Mouse (Mus musculus) heart, embryonic 15.5 days (tissue): ENCODE data around the gene Depdc1b. TPM values are rescaled to one million over a fixed set of nuclear protein-coding genes. Genes with fewer than 3 reads are reported as not detected.

Source experiments
- ATAC-seq: fragments of 200-750 bp; cut with Nextera tagmentation; replicated peaks from 2 replicates; pipeline ENCODE4 v1.8.0; 2017; ENCODE audit warnings: low read depth, moderate TSS enrichment; ENCODE audit not compliant: insufficient number of reproducible peaks, insufficient read depth, low FRiP score
- H3K27ac ChIP-seq: fragments of 300-500 bp; sonication (generic); 2 replicates; pipeline ENCODE4 v1.5.1; 2015; ENCODE audit warnings: mild to moderate bottlenecking, inconsistent platforms
- H3K27me3 ChIP-seq: fragments of 300-500 bp; sonication (generic); 2 replicates; pipeline ENCODE4 v1.6.1; 2015; ENCODE audit warnings: inconsistent platforms
- H3K36me3 ChIP-seq: fragments of 300-500 bp; sonication (generic); 2 replicates; pipeline ENCODE4 v1.6.1; 2015; ENCODE audit warnings: mild to moderate bottlenecking, inconsistent platforms
- H3K4me1 ChIP-seq: fragments of 300-500 bp; sonication (generic); replicated peaks from 2 replicates; pipeline ENCODE4 v1.6.1; 2015; ENCODE audit warnings: inconsistent platforms
- H3K4me2 ChIP-seq: fragments of 300-500 bp; sonication (generic); 2 replicates; pipeline ENCODE4 v1.6.1; 2015; ENCODE audit warnings: inconsistent platforms, mild to moderate bottlenecking, moderate library complexity
- H3K4me3 ChIP-seq: fragments of 300-500 bp; sonication (generic); 2 replicates; pipeline ENCODE4 v1.5.1; 2015; ENCODE audit warnings: mild to moderate bottlenecking, inconsistent platforms
- H3K9ac ChIP-seq: fragments of 300-500 bp; sonication (generic); 2 replicates; pipeline ENCODE4 v1.6.1; 2015; ENCODE audit warnings: mild to moderate bottlenecking, inconsistent platforms
- H3K9me3 ChIP-seq: fragments of 300-500 bp; sonication (generic); replicated peaks from 2 replicates; pipeline ENCODE4 v1.6.1; 2016; ENCODE audit warnings: inconsistent platforms
- WGBS: fragments of 180-500 bp; shearing (Covaris S2); methylation state at CpG from one replicate; pipeline ENCODE4 v1.1.7; 2015; ENCODE audit warnings: mixed read lengths; 5-methylcytosine and 5-hydroxymethylcytosine counted together
- polyA plus RNA-seq: library from polyadenylated mRNA; unstranded; fragments of >200 nt; fragmentation: Nextera tagmentation; extraction: Ambion mirVana; gene quantifications from 2 replicates; pipeline ENCODE4 v1.2.1, GENCODE M21; 2015

Depdc1b gene
- polyA plus RNA-seq, 1 experiment from 2014 or later, result 3.2 TPM

DNA sequence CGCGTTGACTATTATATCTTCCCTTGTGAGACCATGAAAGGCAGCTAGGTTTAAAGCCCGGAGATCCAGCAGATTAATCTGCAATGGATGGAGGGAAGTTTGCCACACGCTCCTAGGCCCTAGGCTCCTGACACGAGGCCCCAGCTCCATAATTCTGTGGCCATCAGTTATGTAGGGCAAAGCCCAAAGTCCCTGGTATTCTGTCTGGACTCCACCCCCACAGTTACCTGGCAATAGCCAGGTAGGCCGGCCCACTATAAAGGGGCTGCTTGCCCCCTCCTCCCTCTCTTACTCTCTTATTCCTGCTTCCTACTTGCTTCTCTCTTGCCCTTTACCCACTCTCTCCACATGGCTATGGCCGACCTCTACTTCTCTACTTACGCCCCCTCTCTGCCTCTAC is 2.9 kb downstream of the Depdc1b start:
- Histone ChIP-seq H3K9me3 (no peaks in the 10 kb centered on the region), H3K4me1 (peaks cover 14% of the 10 kb centered on the region), H3K27me3 (peaks cover 50% of the 10 kb centered on the region), H3K36me3 (no peaks in the 10 kb centered on the region), H3K27ac (no peak overlapping the region), H3K9ac (no peak overlapping the region), H3K4me3 (no peak overlapping the region), H3K4me2 (no peak overlapping the region)
- no peak for ATAC-seq
- 93% methylated on average over 8 of the region's 8 CpGs for WGBS

DNA sequence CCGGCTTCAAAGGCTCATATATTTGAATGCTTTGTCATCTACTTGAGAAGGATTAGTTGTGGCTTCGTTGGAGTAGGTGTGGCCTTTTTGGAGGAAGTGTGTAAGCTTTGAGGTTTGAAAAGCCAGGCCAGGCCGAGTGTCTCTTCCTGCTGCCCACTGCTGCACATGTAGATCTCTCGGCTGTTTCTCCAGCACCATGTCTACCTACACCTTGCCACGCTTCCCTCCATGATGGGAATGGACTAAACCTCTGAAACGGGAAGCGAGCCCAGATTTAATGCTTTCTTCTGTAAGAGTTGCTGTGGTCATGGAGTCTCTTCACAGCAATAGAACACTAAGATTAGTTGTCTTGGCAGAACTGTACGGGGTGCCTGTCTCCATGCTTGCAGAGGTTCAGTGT is 4.1 kb downstream of the Depdc1b start:
- no peak overlapping the region for H3K4me2 ChIP-seq
- H3K27me3 ChIP-seq, result peaks cover 50% of the 10 kb centered on the region
- peaks cover 6% of the 10 kb centered on the region; the same call in 1 of the 2 replicates for H3K36me3 ChIP-seq
- no peak overlapping the region for H3K4me3 ChIP-seq
- no peak overlapping the region for H3K27ac ChIP-seq
- no peak for ATAC-seq
- no peak overlapping the region for H3K9ac ChIP-seq
- no peaks in the 10 kb centered on the region for H3K9me3 ChIP-seq
- peaks cover 13% of the 10 kb centered on the region for H3K4me1 ChIP-seq
- WGBS, result 88% methylated on average over 8 of the region's 8 CpGs

DNA sequence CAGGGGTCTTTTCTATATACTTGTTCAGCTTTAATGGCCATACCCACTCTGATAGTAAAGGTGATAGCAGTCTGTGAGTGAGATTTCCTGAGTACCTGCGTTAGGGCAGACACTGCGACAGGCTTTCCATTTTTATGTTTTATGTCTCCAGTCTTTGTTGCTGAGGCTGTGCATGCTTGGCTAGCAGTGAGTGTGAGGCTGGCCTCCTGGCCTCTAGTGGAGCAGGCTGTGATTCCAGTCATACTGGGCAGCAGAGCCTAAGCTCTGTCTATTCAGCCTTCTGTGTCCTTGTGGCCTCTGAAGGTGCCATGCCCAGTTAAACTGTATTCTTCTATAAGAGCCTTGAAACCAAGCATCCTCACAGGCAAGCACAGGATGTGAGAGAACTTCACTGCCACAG is 6.3 kb downstream of the Depdc1b start:
- H3K27me3 ChIP-seq, result peaks cover 50% of the 10 kb centered on the region
- 84% methylated on average over 2 of the region's 2 CpGs for WGBS

GRCm38 (mm10) chr13:108323317-108323716 is 7.2 kb downstream of the Depdc1b start:
- Histone ChIP-seq H3K9me3 (no peaks in the 10 kb centered on the region), H3K4me3 (no peak overlapping the region), H3K4me1 (no peaks in the 10 kb centered on the region), H3K27ac (no peak overlapping the region), H3K4me2 (no peak overlapping the region), H3K9ac (no peak overlapping the region), H3K36me3 (peaks cover 6% of the 10 kb centered on the region; the same call in 1 of the 2 replicates), H3K27me3 (peaks cover 41% of the 10 kb centered on the region)
- WGBS, result 90% methylated on average over 2 of the region's 2 CpGs
- no peak for ATAC-seq

More for the DNA sequence above, 6.3 kb downstream of the Depdc1b start:
- no peaks in the 10 kb centered on the region for H3K9me3 ChIP-seq
- no peak for ATAC-seq
- H3K9ac ChIP-seq, result no peak overlapping the region
- no peaks in the 10 kb centered on the region; the same call in 1 of the 2 replicates for H3K4me1 ChIP-seq
- no peak overlapping the region for H3K4me3 ChIP-seq
- peaks cover 6% of the 10 kb centered on the region; the same call in 1 of the 2 replicates for H3K36me3 ChIP-seq
- H3K4me2 ChIP-seq, result no peak overlapping the region
- H3K27ac ChIP-seq, result no peak overlapping the region

- Histone ChIP-seq H3K4me3 (no peak overlapping the region), H3K4me1 (no peaks in the 10 kb centered on the region), H3K4me2 (no peak overlapping the region), H3K9me3 (no peaks in the 10 kb centered on the region), H3K27me3 (peaks cover 35% of the 10 kb centered on the region), H3K9ac (no peak overlapping the region), H3K36me3 (peaks cover 6% of the 10 kb centered on the region; the same call in 1 of the 2 replicates), H3K27ac (no peak overlapping the region)
- 89% methylated on average over 22 of the region's 22 CpGs for WGBS
- ATAC-seq, result no peak
Observed at GRCm38 (mm10) chr13:108323866-108324829, 8.0 kb downstream of the Depdc1b start.

DNA sequence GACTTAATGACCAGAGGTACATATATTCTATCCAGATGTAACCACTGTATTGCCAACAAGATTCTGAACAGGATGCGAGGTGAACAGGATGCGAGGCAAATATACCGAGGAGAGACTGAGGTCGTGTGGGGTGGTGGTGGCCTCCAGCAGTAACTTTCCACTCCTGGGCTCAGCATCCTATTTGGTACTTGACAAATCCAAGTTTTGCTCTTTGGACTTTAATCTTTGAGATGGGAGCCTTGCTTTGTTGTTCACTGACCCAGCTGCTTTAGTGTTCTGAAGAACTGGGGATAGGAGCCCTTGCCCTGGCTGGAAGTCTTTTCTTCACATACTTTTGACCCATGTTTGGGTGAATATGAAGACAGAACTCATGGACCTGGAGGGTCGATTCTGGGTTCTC is 9.7 kb downstream of the Depdc1b start:
- H3K36me3 ChIP-seq, result peaks cover 6% of the 10 kb centered on the region; the same call in 1 of the 2 replicates
- H3K9me3 ChIP-seq, result no peaks in the 10 kb centered on the region
- no peaks in the 10 kb centered on the region for H3K4me1 ChIP-seq
- no peak for ATAC-seq
- H3K4me3 ChIP-seq, result no peak overlapping the region
- no peak overlapping the region for H3K4me2 ChIP-seq
- H3K27me3 ChIP-seq, result peaks cover 24% of the 10 kb centered on the region
- H3K9ac ChIP-seq, result no peak overlapping the region
- no peak overlapping the region for H3K27ac ChIP-seq
- WGBS, result 76% methylated on average over 5 of the region's 5 CpGs

GRCm38 (mm10) chr13:108326351-108326750 is 10.2 kb downstream of the Depdc1b start:
- WGBS, result 89% methylated on average over 10 of the region's 10 CpGs
- no peaks in the 10 kb centered on the region for H3K4me1 ChIP-seq
- H3K4me3 ChIP-seq, result no peak overlapping the region
- H3K36me3 ChIP-seq, result peaks cover 6% of the 10 kb centered on the region; the same call in 1 of the 2 replicates
- no peak overlapping the region for H3K9ac ChIP-seq
- no peak overlapping the region for H3K27ac ChIP-seq
- H3K9me3 ChIP-seq, result no peaks in the 10 kb centered on the region
- peaks cover 24% of the 10 kb centered on the region for H3K27me3 ChIP-seq
- H3K4me2 ChIP-seq, result no peak overlapping the region
- no peak for ATAC-seq

DNA sequence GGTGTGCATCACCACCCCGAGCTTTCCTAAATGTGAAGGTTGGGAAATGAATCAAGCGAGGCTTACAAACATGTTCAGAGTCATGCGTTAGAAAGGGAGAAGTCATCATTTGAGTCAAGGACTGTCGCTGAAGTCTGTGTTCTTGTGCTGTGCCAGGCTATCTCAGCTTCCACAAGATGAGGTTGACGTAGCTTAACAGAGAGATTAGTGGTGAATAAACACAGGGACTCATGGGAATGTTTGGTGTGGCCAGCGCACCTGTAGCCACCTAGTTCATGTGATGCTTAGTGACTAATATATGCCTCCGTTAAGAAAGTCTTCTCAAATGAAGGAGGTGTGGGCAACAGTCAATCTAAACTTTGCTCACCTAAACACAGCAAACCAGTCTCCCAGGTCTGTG is 10.9 kb downstream of the Depdc1b start:
- H3K27ac ChIP-seq, result no peak overlapping the region
- H3K4me2 ChIP-seq, result no peak overlapping the region
- H3K9me3 ChIP-seq, result no peaks in the 10 kb centered on the region
- H3K4me1 ChIP-seq, result no peaks in the 10 kb centered on the region
- H3K36me3 ChIP-seq, result peaks cover 6% of the 10 kb centered on the region; the same call in 1 of the 2 replicates
- no peak overlapping the region for H3K9ac ChIP-seq
- peaks cover 20% of the 10 kb centered on the region for H3K27me3 ChIP-seq
- WGBS, result 84% methylated on average over 7 of the region's 7 CpGs
- no peak for ATAC-seq
- no peak overlapping the region for H3K4me3 ChIP-seq

DNA sequence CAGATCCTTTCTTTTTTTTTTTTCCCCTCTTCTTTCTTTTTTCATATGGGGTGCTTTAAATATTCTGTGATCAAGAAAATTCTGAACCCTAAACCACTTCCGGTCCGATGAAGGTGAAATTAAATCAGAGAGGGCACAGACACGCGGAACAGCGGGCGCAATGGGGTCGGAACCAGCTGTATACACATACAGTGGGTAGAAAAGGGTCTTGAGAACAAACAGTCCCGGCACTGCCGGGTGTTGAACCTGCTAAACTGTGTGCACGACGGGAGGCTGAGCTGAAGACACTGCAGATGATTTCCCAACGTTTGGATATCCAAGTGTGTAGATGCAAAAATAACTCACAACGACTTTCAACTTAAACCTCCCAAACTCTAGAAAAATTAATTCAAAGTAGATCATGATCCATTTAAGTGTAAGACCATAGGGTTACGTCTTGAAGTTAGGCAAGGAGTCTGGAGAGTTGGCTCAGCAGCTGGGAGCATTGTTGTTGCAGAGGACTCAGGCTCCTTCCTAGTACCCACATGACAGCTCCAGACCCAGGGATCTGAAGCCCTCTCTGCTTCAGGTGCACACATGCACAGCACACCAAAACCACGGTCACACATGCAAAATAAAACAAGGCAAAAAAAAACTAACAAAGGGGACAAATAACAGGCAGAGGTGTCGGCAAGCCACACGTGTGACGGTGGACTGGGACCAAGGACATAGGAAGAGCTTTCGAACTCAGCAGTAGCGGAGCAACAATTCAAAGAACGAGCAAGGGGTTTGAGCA is 12.5 kb downstream of the Depdc1b start:
- Histone ChIP-seq H3K27me3 (peaks cover 9% of the 10 kb centered on the region), H3K9ac (no peak overlapping the region), H3K27ac (no peak overlapping the region), H3K9me3 (no peaks in the 10 kb centered on the region), H3K4me2 (no peak overlapping the region), H3K36me3 (peaks cover 6% of the 10 kb centered on the region), H3K4me1 (no peaks in the 10 kb centered on the region), H3K4me3 (no peak overlapping the region)
- no peak for ATAC-seq
- WGBS, result 91% methylated on average over 21 of the region's 21 CpGs

DNA sequence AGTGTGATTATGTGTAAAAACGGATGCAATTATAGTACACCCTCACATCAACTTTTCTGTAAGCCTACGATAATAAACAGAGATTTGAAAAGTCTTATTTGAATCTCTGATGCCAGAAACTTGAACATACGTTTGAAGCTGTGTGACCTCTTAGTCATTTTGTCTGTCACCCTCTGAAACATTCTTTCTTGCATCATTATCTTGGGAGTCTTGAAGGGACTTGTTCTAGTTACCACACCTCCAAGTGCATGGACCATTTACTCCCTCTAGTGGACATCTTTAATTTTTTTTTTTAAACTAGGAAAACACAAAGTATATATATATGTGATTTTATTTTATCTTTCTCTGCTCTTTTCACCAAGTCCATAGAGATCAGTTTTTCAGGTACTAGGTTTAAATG is 13.6 kb downstream of the Depdc1b start:
- no peak for ATAC-seq
- H3K27me3 ChIP-seq, result peaks cover 5% of the 10 kb centered on the region
- no peaks in the 10 kb centered on the region for H3K4me1 ChIP-seq
- H3K9ac ChIP-seq, result no peak overlapping the region
- no peak overlapping the region for H3K27ac ChIP-seq
- H3K9me3 ChIP-seq, result no peaks in the 10 kb centered on the region
- H3K36me3 ChIP-seq, result peaks cover 5% of the 10 kb centered on the region
- H3K4me3 ChIP-seq, result no peak overlapping the region
- 60% methylated on average over 3 of the region's 3 CpGs for WGBS
- no peak overlapping the region for H3K4me2 ChIP-seq

DNA sequence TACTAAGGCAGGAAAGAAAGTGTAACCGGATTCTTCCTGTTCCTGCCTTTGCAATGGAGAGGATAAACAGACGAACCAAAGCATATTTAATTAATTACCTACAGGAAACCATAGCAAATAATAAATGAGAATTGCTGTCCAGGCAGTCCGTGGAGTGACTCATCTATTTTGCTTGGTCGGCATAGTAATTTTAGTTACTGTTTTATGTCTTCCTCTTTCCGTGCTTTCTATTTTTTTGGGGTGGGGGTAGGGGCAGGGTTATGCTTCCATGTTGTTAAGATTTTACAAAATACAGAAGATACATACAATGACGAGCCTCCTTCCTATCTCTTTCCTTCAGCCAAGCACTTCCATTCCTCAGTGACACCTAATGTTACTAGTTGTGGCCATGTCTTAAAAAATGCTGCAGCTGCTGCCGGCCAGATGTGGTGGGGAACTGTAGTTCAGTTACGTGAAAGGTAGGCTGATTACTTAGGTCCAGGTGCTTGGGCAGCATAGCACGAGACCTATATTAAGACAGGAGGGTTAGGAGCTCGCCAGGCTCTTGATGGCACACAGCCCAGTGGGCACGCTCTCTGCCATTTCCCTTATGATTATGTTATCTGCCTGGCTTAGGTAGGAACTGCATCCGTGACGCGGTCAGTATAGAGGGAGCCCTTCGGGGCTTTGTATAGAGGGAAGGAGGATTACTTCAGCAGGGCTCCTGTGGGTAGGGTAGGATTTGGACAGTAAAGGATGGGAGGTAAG is 19.3 kb downstream of the Depdc1b start:
- no peak overlapping the region for H3K4me2 ChIP-seq
- no peak overlapping the region for H3K4me3 ChIP-seq
- no peaks in the 10 kb centered on the region for H3K27me3 ChIP-seq
- no peaks in the 10 kb centered on the region; the same call in 1 of the 2 replicates for H3K36me3 ChIP-seq
- H3K4me1 ChIP-seq, result no peaks in the 10 kb centered on the region
- no peak overlapping the region for H3K9ac ChIP-seq
- 59% methylated on average over 15 of the region's 15 CpGs for WGBS
- H3K9me3 ChIP-seq, result no peaks in the 10 kb centered on the region
- no peak overlapping the region for H3K27ac ChIP-seq
- no peak for ATAC-seq
